ENCODE assay signal across 9 mouse cellular contexts in the genomic region with DNA sequence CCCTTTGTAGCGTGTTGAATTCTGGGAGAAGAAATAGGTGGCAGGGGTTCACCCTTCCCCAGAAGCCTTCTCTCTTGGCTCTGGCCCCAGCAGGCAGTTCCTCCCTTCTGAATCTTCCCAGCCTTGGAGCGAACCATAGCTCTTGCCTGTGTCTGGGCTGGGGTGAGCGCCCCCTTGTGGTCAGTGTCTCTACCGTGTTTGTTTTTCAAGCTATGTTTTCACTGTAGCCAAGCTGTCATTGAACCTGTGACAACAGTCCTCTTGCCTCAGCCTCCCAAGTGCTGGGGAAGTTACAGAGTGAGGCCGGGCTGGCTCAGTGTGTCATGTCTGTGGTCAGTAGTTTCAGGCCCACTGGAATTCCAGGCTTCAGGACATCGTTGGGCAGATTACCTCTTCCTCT. TPM values are rescaled to one million over a fixed set of nuclear protein-coding genes. Genes with fewer than 3 reads are reported as not detected.
DNase-seq lines count a peak whose midpoint lies in the region; ATAC-seq and TF ChIP-seq lines count a peak whose summit lies in the region.
"Had no signal": no experiment of that assay in that cellular context is flagged by ENCODE, and none has a peak within 500 bp of the region (broad histone marks: within the 10 kb centered on the region; RNA-seq: fewer than 3 reads in every experiment).

No protein-coding gene starts in this region.

- H3K9ac ChIP-seq in midbrain, embryonic 11.5 days (ENCODE audit: low read length), result no peak overlapping the region
- H3K9ac ChIP-seq in midbrain, embryonic 16.5 days (ENCODE audit: low read depth, low read length), result no peak overlapping the region
- H3K9ac ChIP-seq in liver, embryonic 11.5 days (ENCODE audit: low read depth, low read length), result no peak overlapping the region

- no peak for TF ChIP-seq POLR2A in kidney, adult 2 months (IDR thresholded peaks at IDR 0.05; ENCODE audit: low read depth, low read length)

- WGBS in midbrain, embryonic 11.5 days, result 22% methylated on average over 6 of the region's 6 CpGs
- WGBS in midbrain, embryonic 16.5 days, result 22% methylated on average over 6 of the region's 6 CpGs
- 34% methylated on average over 6 of the region's 6 CpGs for WGBS in kidney, adult 2 months
- WGBS in liver, embryonic 11.5 days, result 24% methylated on average over 6 of the region's 6 CpGs

- peak; percentile 94 for DNase-seq in midbrain, embryonic 11.5 days (ENCODE audit: low spot score, missing footprints)
- peak; percentile 40 for DNase-seq in c-Kit-positive CD71-positive TER-119-negative erythroid progenitor cells, embryonic 14.5 days (ENCODE audit: low read depth)
- DNase-seq in forelimb bud, embryonic 11.5 days (ENCODE audit: low read depth, low spot score), result peak; percentile 74
- peak; percentile 83 for DNase-seq in kidney, adult 2 months
- DNase-seq in liver, embryonic 11.5 days (ENCODE audit: low spot score), result peak; percentile 80
- peak; percentile 77 for DNase-seq in ovary, postnatal 36 days (ENCODE audit: low spot score)
- peak; percentile 82 to 86 for DNase-seq in thymus, postnatal 36 days

- no peaks in the 10 kb centered on the region for H3K36me3 ChIP-seq in midbrain, embryonic 11.5 days (ENCODE audit: control insufficient read depth, insufficient read depth, low read length)
- H3K36me3 ChIP-seq in midbrain, embryonic 16.5 days (ENCODE audit: control insufficient read depth, insufficient read depth, low read length), result no peaks in the 10 kb centered on the region
- no peaks in the 10 kb centered on the region for H3K36me3 ChIP-seq in kidney, adult 2 months (ENCODE audit: control insufficient read depth, insufficient read depth, low read length)
- no peaks in the 10 kb centered on the region for H3K36me3 ChIP-seq in liver, embryonic 11.5 days (ENCODE audit: control insufficient read depth, insufficient read depth, low read length)

- TF ChIP-seq CTCF in kidney, adult 2 months (conservative IDR thresholded peaks at IDR 0.05; ENCODE audit: insufficient read depth, insufficient read length, low read depth, low read length), result peak; percentile 80

- no peaks in the 10 kb centered on the region; the same call in 1 of the 2 replicates for H3K4me1 ChIP-seq in midbrain, embryonic 11.5 days (ENCODE audit: control insufficient read depth, insufficient read depth, low read length)
- H3K4me1 ChIP-seq in midbrain, embryonic 16.5 days (ENCODE audit: control insufficient read depth, insufficient read depth, low read length), result peaks cover 12% of the 10 kb centered on the region
- H3K4me1 ChIP-seq in kidney, adult 2 months (ENCODE audit: control insufficient read depth, insufficient read depth, low read length), result no peaks in the 10 kb centered on the region
- H3K4me1 ChIP-seq in liver, embryonic 11.5 days (replicated peaks; ENCODE audit: control insufficient read depth, insufficient read depth, low read length), result no peaks in the 10 kb centered on the region

- H3K27ac ChIP-seq in midbrain, embryonic 11.5 days (ENCODE audit: low read depth, low read length), result no peak overlapping the region
- H3K27ac ChIP-seq in midbrain, embryonic 16.5 days (ENCODE audit: low read length), result no peak overlapping the region
- H3K27ac ChIP-seq in kidney, adult 2 months (ENCODE audit: insufficient read depth, low read depth, low read length), result no peak overlapping the region
- H3K27ac ChIP-seq in liver, embryonic 11.5 days (ENCODE audit: low read depth, low read length), result no peak overlapping the region

- peaks cover 14% of the 10 kb centered on the region for H3K27me3 ChIP-seq in midbrain, embryonic 11.5 days (ENCODE audit: control insufficient read depth, insufficient read depth, low read length)
- H3K27me3 ChIP-seq in midbrain, embryonic 16.5 days (ENCODE audit: control insufficient read depth, insufficient read depth, low read depth, low read length), result peaks cover 13% of the 10 kb centered on the region
- no peaks in the 10 kb centered on the region for H3K27me3 ChIP-seq in kidney, adult 2 months (replicated peaks; ENCODE audit: control insufficient read depth, insufficient read depth, low read length)
- H3K27me3 ChIP-seq in liver, embryonic 11.5 days (replicated peaks; ENCODE audit: control insufficient read depth, insufficient read depth, low read length), result peaks cover 42% of the 10 kb centered on the region

- no peaks in the 10 kb centered on the region for H3K9me3 ChIP-seq in midbrain, embryonic 11.5 days (ENCODE audit: control insufficient read depth, low read length)
- no peaks in the 10 kb centered on the region for H3K9me3 ChIP-seq in midbrain, embryonic 16.5 days (replicated peaks; ENCODE audit: control insufficient read depth, low read length, poor library complexity, severe bottlenecking)
- H3K9me3 ChIP-seq in liver, embryonic 11.5 days (ENCODE audit: control insufficient read depth, low read length), result no peaks in the 10 kb centered on the region

- no peak for ATAC-seq in midbrain, embryonic 11.5 days (ENCODE audit: low FRiP score)
- no peak for ATAC-seq in midbrain, embryonic 16.5 days
- no peak for ATAC-seq in liver, embryonic 11.5 days (replicated peaks; ENCODE audit: low FRiP score)

- H3K4me3 ChIP-seq in midbrain, embryonic 11.5 days (ENCODE audit: low read depth, low read length), result no peak overlapping the region
- H3K4me3 ChIP-seq in midbrain, embryonic 16.5 days (ENCODE audit: low read depth, low read length), result no peak overlapping the region
- H3K4me3 ChIP-seq in kidney, adult 2 months (ENCODE audit: insufficient read depth, low read depth, low read length), result no peak overlapping the region
- H3K4me3 ChIP-seq in liver, embryonic 11.5 days (ENCODE audit: low read depth, low read length), result no peak overlapping the region
- H3K4me3 ChIP-seq: erythroblast, embryonic 14.5 days had no signal

- H3K4me2 ChIP-seq in midbrain, embryonic 11.5 days, result no peak overlapping the region
- no peak overlapping the region for H3K4me2 ChIP-seq in midbrain, embryonic 16.5 days (ENCODE audit: low read length)
- no peak overlapping the region for H3K4me2 ChIP-seq in liver, embryonic 11.5 days

RNA-seq across cellular contexts. Expression of gene Gm45623, which starts 4.9 kb away (rescaled TPM):
- not detected in 2 replicates for polyA plus RNA-seq in midbrain, embryonic 11.5 days (2014; fragmentation: Nextera tagmentation; extraction: Ambion mirVana)
- 3.0 and 4.5 TPM in 2 replicates for polyA plus RNA-seq in midbrain, embryonic 16.5 days (2015; fragmentation: Nextera tagmentation; extraction: Ambion mirVana)
- 0.06 and 0.08 TPM in 2 replicates for polyA plus RNA-seq in kidney, adult 2 months (2012; rRNA removed)
- polyA plus RNA-seq in liver, embryonic 11.5 days (2014; fragmentation: Nextera tagmentation; extraction: Ambion mirVana), result not detected in 2 replicates
- polyA plus RNA-seq: erythroblast, embryonic 14.5 days had no signal

RNA-seq across cellular contexts. Expression of gene Smad5, which starts 55.7 kb away (rescaled TPM):
- 43.4 and 45.4 TPM in 2 replicates for polyA plus RNA-seq in midbrain, embryonic 11.5 days (2014; fragmentation: Nextera tagmentation; extraction: Ambion mirVana)
- 17.1 and 18.7 TPM in 2 replicates for polyA plus RNA-seq in midbrain, embryonic 16.5 days (2015; fragmentation: Nextera tagmentation; extraction: Ambion mirVana)
- polyA plus RNA-seq in kidney, adult 2 months (2012; rRNA removed), result 21.1 and 31.4 TPM in 2 replicates
- 16.8 and 18.5 TPM in 2 replicates for polyA plus RNA-seq in liver, embryonic 11.5 days (2014; fragmentation: Nextera tagmentation; extraction: Ambion mirVana)

Comparison
In these comparisons a context has a peak if more than half of its experiments do, and no peak if none do; other contexts are left out.
1. DNase-seq: peak in every context shown above with its lines; median percentile 94 in midbrain, embryonic 11.5 days; 84 in thymus, postnatal 36 days; 83 in kidney, adult 2 months; 80 in liver, embryonic 11.5 days; 77 in ovary, postnatal 36 days; 74 in forelimb bud, embryonic 11.5 days; 40 in c-Kit-positive CD71-positive TER-119-negative erythroid progenitor cells, embryonic 14.5 days.